Mouse (Mus musculus) spleen, adult 2 months (tissue): ENCODE measurements around the gene Gpc6.

ENCODE experiments used
- CTCF ChIP-seq: fragments of 200-500 bp; IDR thresholded peaks from 2 replicates; pipeline ENCODE4 v1.5.1; 2011; ENCODE audit warnings: mild to moderate bottlenecking, inconsistent platforms; ENCODE audit not compliant: insufficient read depth, insufficient read length, insufficient replicate concordance; ENCODE audit errors: extremely low read depth
- POLR2A ChIP-seq: fragments of 200-500 bp; IDR thresholded peaks from 2 replicates; pipeline ENCODE4 v1.6.1; 2011; ENCODE audit warnings: low read depth, low read length, inconsistent platforms

- TF ChIP-seq CTCF (no peak), POLR2A (no peak)
Observed at GRCm38 (mm10) chr14:117410511-117410910, 485.4 kb downstream of the Gpc6 start.
